Mouse (Mus musculus) layer of hippocampus, postnatal 10 days (tissue): Measurements from ENCODE around the gene Irx1. TPM values are rescaled to one million over a fixed set of nuclear protein-coding genes. Genes with fewer than 3 reads are reported as not detected.

Source experiments
- DNase-seq, 2 experiments: peaks; one replicate each; pipeline ENCODE4 v3.0.0; 2021; ENCODE audit warnings: low spot score in 2 of 2
- total RNA-seq, 2 experiments: library from RNA; stranded (reverse); gene quantifications; 2 replicates each; pipeline ENCODE4 v1.2.3; 2021

Irx1 gene
- total RNA-seq, 2 experiments from 2014 or later, result 1.0 to 1.2 TPM

- DNase-seq, result no peak
Measured at GRCm38 (mm10) chr13:71949859-71950258, 13.7 kb downstream of the Irx1 start.

GRCm38 (mm10) chr13:71910361-71910760 lies 53.2 kb downstream of the Irx1 start:
- DNase-seq, result no peak
